Mouse (Mus musculus): ENCODE measurements at regions not wholly inside any gene's neighbourhood (a gene's known extent, or its start where the extent isn't known, plus 50 kb on each side); places are given as distances from the start of the nearest gene placed in this dataset.

GRCm38 (mm10) chr3:35219394-35219793 is 534.5 kb upstream of the Atp11b start:
- WGBS = 73% methylated on average over 6 of the region's 6 CpGs
- TF ChIP-seq POLR2A (IDR thresholded peaks at IDR 0.05; ENCODE audit: insufficient read depth, low read depth, low read length) (no peak), EP300 (IDR thresholded peaks at IDR 0.05; ENCODE audit: insufficient read depth, low read depth, low read length) (no peak), CTCF (IDR thresholded peaks at IDR 0.05) (no peak)
- Histone ChIP-seq H3K4me3 (no peak overlapping the region), H3K4me1 (ENCODE audit: control insufficient read depth, insufficient read depth, low read length) (no peaks in the 10 kb centered on the region), H3K27me3 (ENCODE audit: control insufficient read depth, insufficient read depth, low read length) (no peaks in the 10 kb centered on the region), H3K79me2 (replicated peaks; ENCODE audit: control insufficient read depth, insufficient read depth, low read length) (no peaks in the 10 kb centered on the region), H3K9ac (ENCODE audit: low read depth, low read length) (no peak overlapping the region), H3K27ac (no peak overlapping the region), H3K36me3 (ENCODE audit: control insufficient read depth, insufficient read depth, low read length) (no peaks in the 10 kb centered on the region)
- DNase-seq = no peak
- intact Hi-C loops (cut with DNase I) = no loop called here

DNA sequence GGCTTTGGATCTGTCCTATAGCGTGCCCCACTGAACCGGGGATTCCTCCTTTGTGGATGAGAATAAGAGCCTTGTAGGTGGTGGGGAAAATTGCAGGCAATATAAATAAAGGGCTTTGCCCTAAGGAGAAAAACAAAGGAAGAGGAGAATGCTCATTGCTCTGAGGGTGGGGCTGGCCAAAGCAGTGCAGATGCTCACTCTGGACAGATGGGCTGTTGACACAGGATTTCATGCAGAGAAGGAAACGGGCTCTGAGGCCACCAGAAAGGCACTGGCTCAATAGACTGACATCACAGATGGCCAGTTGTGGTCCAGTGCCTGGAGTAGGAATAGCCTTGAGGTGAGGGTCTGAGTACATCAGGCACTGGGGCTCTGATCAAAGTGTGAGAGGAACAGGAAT is 532.7 kb upstream of the Atp11b start:
- DNase-seq = no peak
- Histone ChIP-seq H3K4me1 (ENCODE audit: control insufficient read depth, insufficient read depth, low read length) (no peaks in the 10 kb centered on the region), H3K36me3 (ENCODE audit: control insufficient read depth, insufficient read depth, low read length) (no peaks in the 10 kb centered on the region), H3K9ac (ENCODE audit: low read depth, low read length) (no peak overlapping the region), H3K27me3 (ENCODE audit: control insufficient read depth, insufficient read depth, low read length) (no peaks in the 10 kb centered on the region), H3K79me2 (replicated peaks; ENCODE audit: control insufficient read depth, insufficient read depth, low read length) (no peaks in the 10 kb centered on the region), H3K27ac (no peak overlapping the region), H3K4me3 (no peak overlapping the region)
- 66% methylated on average over 3 of the region's 3 CpGs for WGBS
- TF ChIP-seq CTCF (IDR thresholded peaks at IDR 0.05) (no peak), EP300 (IDR thresholded peaks at IDR 0.05; ENCODE audit: insufficient read depth, low read depth, low read length) (no peak), POLR2A (IDR thresholded peaks at IDR 0.05; ENCODE audit: insufficient read depth, low read depth, low read length) (no peak)
- intact Hi-C loops (cut with DNase I) = no loop called here

- H3K4me3 ChIP-seq = no peak overlapping the region
- H3K4me1 ChIP-seq (ENCODE audit: control insufficient read depth, insufficient read depth, low read length) = no peaks in the 10 kb centered on the region
- H3K27ac ChIP-seq = no peak overlapping the region
- H3K9ac ChIP-seq (ENCODE audit: low read depth, low read length) = no peak overlapping the region
- no peaks in the 10 kb centered on the region for H3K79me2 ChIP-seq (replicated peaks; ENCODE audit: control insufficient read depth, insufficient read depth, low read length)
- H3K36me3 ChIP-seq (ENCODE audit: control insufficient read depth, insufficient read depth, low read length) = no peaks in the 10 kb centered on the region
- intact Hi-C loops (cut with DNase I) = no loop called here
- 57% methylated on average over 2 of the region's 2 CpGs for WGBS
- H3K27me3 ChIP-seq (ENCODE audit: control insufficient read depth, insufficient read depth, low read length) = no peaks in the 10 kb centered on the region
- no peak for DNase-seq
- TF ChIP-seq POLR2A (IDR thresholded peaks at IDR 0.05; ENCODE audit: insufficient read depth, low read depth, low read length) = no peak
These were observed 531.7 kb upstream of the Atp11b start for GRCm38 (mm10) chr3:35222251-35222650.

GRCm38 (mm10) chr3:35225051-35225701 is 528.7 kb upstream of the Atp11b start:
- Histone ChIP-seq H3K27ac (no peak overlapping the region), H3K36me3 (ENCODE audit: control insufficient read depth, insufficient read depth, low read length) (no peaks in the 10 kb centered on the region), H3K27me3 (ENCODE audit: control insufficient read depth, insufficient read depth, low read length) (no peaks in the 10 kb centered on the region), H3K4me3 (no peak overlapping the region), H3K9ac (ENCODE audit: low read depth, low read length) (no peak overlapping the region), H3K79me2 (replicated peaks; ENCODE audit: control insufficient read depth, insufficient read depth, low read length) (no peaks in the 10 kb centered on the region), H3K4me1 (ENCODE audit: control insufficient read depth, insufficient read depth, low read length) (no peaks in the 10 kb centered on the region)
- no peak for DNase-seq
- intact Hi-C loops (cut with DNase I) = no loop called here
- 12% methylated on average over 12 of the region's 12 CpGs for WGBS
- TF ChIP-seq EP300 (IDR thresholded peaks at IDR 0.05; ENCODE audit: insufficient read depth, low read depth, low read length) = no peak
- no peak for TF ChIP-seq CTCF (IDR thresholded peaks at IDR 0.05)
- TF ChIP-seq POLR2A (IDR thresholded peaks at IDR 0.05; ENCODE audit: insufficient read depth, low read depth, low read length) = no peak

GRCm38 (mm10) chr3:35225774-35226365 is 528.0 kb upstream of the Atp11b start:
- no peak for DNase-seq
- Histone ChIP-seq H3K27ac (no peak overlapping the region), H3K4me1 (ENCODE audit: control insufficient read depth, insufficient read depth, low read length) (no peaks in the 10 kb centered on the region), H3K27me3 (ENCODE audit: control insufficient read depth, insufficient read depth, low read length) (no peaks in the 10 kb centered on the region), H3K36me3 (ENCODE audit: control insufficient read depth, insufficient read depth, low read length) (no peaks in the 10 kb centered on the region), H3K9ac (ENCODE audit: low read depth, low read length) (no peak overlapping the region), H3K4me3 (no peak overlapping the region), H3K79me2 (replicated peaks; ENCODE audit: control insufficient read depth, insufficient read depth, low read length) (no peaks in the 10 kb centered on the region)
- TF ChIP-seq POLR2A (IDR thresholded peaks at IDR 0.05; ENCODE audit: insufficient read depth, low read depth, low read length) = no peak
- no peak for TF ChIP-seq EP300 (IDR thresholded peaks at IDR 0.05; ENCODE audit: insufficient read depth, low read depth, low read length)
- TF ChIP-seq CTCF (IDR thresholded peaks at IDR 0.05) = no peak
- intact Hi-C loops (cut with DNase I) = no loop called here
- WGBS = 56% methylated on average over 3 of the region's 3 CpGs

DNA sequence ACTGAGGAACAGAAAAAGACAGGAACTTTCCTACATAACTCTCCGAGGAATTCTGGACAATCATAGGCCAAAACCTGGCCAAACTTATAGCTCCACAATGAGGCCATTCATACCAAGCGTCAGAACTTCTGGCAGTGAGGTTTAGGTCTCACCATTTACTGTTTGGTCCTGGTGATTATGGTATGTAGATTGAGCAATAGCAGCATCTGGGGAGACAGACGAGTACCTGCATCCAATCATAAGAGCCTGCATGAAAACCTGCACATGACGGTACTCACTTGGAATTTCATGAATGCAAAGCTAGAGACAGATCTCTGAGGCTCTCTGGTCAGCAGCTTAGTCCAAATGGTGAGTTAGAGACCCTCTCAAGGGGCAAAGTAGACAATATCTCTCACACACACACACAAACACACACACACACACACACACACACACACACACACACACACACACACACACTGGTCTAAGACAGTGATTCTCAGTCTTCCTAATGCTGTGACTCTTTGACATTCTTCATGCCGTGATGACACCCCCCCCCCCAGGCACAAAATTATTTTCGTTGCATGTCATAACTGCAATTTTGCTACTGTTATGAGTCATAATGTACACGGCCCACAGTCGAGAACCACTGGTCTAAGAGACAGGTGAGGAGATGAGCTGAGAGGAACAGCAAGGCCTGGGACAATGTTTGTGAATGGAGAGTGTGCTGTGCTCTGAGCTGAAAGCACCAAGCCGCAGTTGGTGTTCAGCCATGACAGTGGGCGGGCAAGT is 522.6 kb upstream of the Atp11b start:
- no peak for DNase-seq
- Histone ChIP-seq H3K79me2 (replicated peaks; ENCODE audit: control insufficient read depth, insufficient read depth, low read length) (no peaks in the 10 kb centered on the region), H3K9ac (ENCODE audit: low read depth, low read length) (no peak overlapping the region), H3K36me3 (ENCODE audit: control insufficient read depth, insufficient read depth, low read length) (no peaks in the 10 kb centered on the region), H3K27ac (no peak overlapping the region), H3K4me3 (no peak overlapping the region), H3K4me1 (ENCODE audit: control insufficient read depth, insufficient read depth, low read length) (no peaks in the 10 kb centered on the region), H3K27me3 (ENCODE audit: control insufficient read depth, insufficient read depth, low read length) (no peaks in the 10 kb centered on the region)
- intact Hi-C loops (cut with DNase I) = no loop called here
- TF ChIP-seq EP300 (IDR thresholded peaks at IDR 0.05; ENCODE audit: insufficient read depth, low read depth, low read length) = no peak
- TF ChIP-seq POLR2A (IDR thresholded peaks at IDR 0.05; ENCODE audit: insufficient read depth, low read depth, low read length) = no peak
- TF ChIP-seq CTCF (IDR thresholded peaks at IDR 0.05) = no peak
- WGBS = 74% methylated on average over 10 of the region's 10 CpGs

Measured in heart, adult 2 months (tissue).